Mouse (Mus musculus): ENCODE results near the gene Fam185a.

- TF ChIP-seq CTCF (IDR thresholded peaks at IDR 0.05) (no peak), EP300 (IDR thresholded peaks at IDR 0.05; ENCODE audit: insufficient read depth, low read depth, low read length) (no peak), POLR2A (IDR thresholded peaks at IDR 0.05; ENCODE audit: insufficient read depth, low read depth, low read length) (no peak)
These were observed 13.7 kb downstream of the Fam185a start for GRCm38 (mm10) chr5:21438428-21438827.
